Mouse (Mus musculus) layer of hippocampus, adult 9-11 months (tissue): ENCODE data around the gene Fezf2.

Experiments
- DNase-seq: peaks from one replicate; pipeline ENCODE4 v3.0.0; 2022

The Fezf2 gene

GRCm38 (mm10) chr14:12348089-12348488 lies at the start of gene Fezf2:
TSS of gene Fezf2 (minus strand) at chr14:12348189.
- DNase-seq = no peak

GRCm38 (mm10) chr14:12397561-12397960 lies 49.6 kb upstream of the Fezf2 start:
- no peak for DNase-seq

- no peak for DNase-seq
These were observed 46.3 kb upstream of the Fezf2 start for GRCm38 (mm10) chr14:12394318-12394717.

DNA sequence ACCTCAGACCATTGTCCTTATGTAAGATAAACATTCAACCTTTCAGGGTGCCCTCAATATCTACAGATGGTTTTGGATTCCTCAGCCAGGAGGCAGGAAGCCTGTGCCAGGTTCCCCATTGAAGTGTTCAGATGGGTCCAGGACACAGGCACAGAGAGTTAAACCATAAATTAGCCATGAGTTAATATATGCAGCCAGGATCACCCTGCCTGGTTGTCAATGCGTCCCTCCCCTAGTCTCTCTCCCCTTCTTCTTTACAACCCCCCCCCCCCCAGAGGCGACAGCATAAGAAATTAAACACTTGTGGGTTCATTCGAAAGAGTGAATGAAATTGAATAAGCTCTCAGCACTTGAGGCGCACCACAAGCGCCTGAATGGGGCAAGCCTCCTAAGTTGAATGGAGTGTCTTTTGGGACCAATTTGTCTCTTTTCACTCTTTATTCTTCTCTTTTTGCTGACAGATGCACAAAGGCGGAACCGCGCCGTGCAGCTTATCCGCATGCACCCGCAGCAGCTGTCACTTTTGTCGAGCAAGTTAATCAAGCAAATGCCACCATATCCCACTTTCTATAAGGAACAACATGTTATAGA lies 45.4 kb upstream of the Fezf2 start:
- peak; percentile 66 for DNase-seq

DNA sequence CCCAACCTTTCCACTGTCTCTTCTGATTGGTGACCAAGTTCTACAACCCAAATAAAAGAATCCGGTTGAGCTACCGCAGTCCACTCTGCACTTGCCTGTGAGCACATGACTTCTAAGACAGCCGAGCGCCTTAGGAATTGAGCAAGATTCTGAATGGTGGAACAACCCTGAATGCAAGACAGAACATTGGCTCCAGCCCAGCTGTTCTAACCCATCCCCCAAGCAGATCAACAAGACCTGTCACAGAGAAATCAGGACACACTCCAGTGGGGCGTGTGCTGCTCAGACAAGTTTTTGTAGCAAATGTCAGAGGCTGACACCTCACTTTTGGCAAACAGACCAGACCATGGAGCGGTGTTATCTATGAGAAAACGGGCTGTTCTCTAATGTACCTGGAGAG lies 43.2 kb upstream of the Fezf2 start:
- DNase-seq = no peak

GRCm38 (mm10) chr14:12388806-12389436 lies 40.9 kb upstream of the Fezf2 start:
- DNase-seq = no peak

- DNase-seq = no peak
These were observed 40.3 kb upstream of the Fezf2 start for GRCm38 (mm10) chr14:12388192-12388795.

GRCm38 (mm10) chr14:12387176-12387575 lies 39.2 kb upstream of the Fezf2 start:
- no peak for DNase-seq

GRCm38 (mm10) chr14:12377883-12378282 lies 29.9 kb upstream of the Fezf2 start:
- no peak for DNase-seq

DNA sequence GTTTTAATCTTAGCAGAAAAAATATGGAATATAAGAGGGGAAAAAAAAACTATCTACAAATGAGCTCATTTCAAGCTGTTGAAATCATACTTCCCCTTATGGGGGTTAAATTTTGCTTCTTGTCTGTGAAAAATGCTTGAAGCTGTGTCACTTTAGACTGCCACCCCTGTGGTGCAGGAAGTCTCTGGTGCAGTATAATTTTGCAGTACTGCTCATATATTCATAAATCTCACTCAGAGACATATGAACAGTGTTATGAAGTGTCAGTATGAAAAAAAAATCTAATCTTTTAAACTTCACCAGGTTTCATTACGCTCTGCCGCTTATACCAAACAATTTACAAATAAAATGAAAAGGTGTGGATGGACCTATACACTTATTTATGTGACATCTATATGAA lies 29.3 kb upstream of the Fezf2 start:
- no peak for DNase-seq

DNA sequence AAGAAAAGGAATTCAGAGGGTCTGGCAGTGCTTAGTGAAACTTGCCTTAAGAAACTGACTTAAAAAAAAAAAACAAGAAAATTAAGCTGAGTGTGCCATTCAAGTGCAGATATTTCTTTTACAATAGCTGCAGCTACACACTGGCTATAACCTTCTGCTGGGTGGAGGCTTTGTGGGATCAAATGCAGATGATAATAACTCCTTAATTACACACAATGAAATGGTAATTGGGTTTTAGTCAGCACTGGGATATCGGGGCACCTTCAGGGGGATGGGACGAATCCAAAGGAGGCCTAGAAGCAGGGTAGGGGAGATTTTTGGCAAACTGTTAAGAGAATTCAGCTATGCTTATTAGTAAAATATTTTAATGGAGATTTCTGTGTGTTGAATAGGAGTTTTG lies 27.5 kb upstream of the Fezf2 start:
- no peak for DNase-seq

GRCm38 (mm10) chr14:12350271-12350916 lies 2.4 kb upstream of the Fezf2 start:
- no peak for DNase-seq

DNA sequence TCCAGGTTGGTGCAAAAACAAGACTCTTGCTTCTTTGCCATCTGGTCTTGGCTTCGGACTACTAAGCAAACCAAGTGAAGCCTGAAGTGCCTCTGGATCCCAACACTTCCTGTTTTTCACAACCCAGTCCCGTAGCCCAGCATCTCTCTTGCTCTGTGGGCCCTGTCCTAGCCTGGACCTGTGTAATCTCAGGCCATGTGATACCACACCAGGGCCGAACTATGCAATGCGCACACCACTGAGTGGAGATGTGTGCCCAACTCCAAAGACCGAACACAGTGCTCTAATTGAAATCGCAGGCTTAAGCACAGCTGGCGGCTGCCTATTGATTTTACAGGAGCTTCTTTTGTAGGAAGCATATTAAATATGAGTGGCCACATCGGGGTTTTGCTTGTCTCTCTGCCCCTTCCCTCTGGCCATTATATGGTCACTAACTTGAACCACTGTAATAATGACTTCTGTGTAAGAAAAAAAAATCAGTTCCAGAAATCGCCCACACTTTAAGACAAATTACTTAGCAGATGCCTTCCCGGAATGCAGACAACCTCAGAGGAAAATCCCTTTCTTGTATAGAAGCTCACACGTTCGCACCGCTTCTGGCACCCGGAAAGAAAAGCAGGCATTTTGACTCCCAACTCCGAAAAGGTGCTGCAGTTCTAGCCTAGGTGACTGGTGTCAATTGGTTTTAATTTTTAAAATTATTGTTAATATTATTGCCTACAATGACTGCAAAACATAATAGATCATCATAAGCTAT lies 1.5 kb upstream of the Fezf2 start:
- DNase-seq = no peak

DNA sequence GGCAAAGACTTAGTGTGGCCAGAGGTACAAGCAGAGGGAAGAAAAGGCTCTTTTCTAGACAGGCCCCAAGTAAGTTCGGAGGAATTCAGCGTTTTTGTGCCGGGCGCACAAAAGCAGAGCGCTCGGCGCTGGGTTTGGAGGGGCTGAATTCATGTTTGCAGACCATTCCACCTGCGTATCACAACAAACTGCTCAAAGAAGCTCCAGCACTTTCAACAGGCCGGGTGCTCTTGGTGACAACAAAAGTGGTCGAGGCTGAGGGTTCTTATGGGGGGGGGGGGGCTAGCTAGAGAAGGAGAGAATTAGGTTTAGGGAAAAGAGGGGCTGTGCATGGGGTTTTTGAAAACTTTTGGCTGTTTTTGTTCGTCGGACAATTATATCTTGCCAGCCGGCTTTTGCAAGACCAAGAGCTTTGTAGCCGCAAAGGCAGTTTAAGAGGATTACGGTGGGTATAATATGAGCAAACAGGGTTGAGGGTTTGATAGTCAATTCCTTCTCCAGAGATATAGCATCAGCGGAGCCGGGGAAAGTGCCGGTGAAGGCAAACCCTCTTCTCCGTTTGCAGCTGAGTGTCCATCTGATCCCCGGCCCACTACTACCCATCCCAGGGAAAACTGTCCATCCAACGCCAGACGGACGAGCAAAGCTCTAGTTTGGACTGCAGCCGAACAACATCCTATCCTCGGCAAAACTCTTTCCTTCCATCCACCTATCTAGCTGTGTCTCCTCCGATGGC lies 956 bp downstream of the Fezf2 start:
- DNase-seq = no peak

DNA sequence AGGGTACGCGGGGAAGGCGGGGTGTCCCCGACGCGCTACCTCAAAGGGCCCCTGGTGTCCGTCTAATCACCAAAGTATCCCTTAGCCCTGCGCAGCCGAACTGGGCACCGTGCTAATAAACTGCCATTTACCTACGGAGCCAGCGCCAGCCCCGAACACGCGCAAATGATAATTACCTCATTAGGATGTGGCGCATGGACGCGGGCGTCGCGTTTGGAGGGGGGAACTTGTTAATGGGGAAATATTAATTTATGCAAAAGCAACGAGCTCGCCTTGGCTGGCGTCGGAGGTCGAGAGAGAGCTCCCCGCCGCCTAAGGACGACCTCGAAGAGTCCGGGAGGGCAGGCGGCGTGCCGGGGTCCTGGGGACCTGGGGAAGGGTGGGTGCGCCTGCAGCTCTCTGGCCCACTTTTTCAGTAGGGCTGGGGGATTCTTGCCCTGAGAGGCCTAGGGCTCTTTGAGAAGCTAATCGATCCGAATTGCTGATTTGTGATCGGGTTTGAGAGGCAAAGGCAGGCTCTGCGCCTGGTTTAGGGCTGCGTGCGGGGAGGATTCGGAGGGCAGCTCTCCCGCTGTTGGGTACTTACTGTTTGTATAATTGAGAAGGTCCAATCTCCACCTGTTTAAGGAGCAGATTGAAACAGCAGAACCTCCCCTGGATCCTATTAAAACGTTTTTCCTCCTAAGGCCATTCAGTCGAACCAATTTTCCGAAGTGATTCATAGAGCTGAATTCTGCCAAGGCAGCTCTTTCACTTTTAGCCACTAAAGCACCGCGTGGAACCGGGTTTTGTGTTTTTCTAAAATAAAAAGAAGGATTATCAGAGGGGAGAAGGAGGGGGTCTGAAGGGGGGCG lies 1.8 kb downstream of the Fezf2 start:
- no peak for DNase-seq

DNA sequence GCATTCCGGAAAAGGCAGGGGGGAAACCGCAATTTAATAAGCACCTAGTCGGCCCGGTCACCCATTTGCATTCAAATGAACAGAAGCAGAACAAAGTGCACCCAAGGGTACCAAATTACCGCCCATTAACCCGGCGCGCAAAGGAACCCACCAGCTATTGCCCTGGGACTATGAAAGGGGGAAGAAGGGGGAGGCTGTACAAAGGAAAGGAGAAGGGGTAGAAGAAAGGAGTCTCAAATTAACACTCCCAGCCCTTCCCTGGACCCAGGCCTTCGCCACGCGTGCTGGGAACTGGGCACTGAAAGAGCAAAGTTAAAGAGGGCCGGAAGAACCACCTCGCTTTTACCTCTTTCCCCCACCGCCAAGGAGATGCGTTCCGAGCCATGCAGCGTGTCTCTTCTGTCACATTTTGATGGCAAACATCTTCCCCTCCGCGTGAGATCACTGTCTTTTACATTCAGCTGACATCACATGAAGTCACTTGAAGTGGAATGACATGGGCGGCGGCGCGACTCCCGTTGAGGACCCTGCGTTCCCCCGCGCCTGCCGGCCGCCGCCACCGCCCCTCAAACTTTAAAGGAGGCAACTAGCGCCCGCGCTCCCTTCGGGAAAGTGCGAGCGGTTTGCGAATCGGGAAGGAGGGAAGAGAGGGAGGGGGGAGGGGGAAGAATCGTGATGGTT lies 2.6 kb downstream of the Fezf2 start:
- no peak for DNase-seq

DNA sequence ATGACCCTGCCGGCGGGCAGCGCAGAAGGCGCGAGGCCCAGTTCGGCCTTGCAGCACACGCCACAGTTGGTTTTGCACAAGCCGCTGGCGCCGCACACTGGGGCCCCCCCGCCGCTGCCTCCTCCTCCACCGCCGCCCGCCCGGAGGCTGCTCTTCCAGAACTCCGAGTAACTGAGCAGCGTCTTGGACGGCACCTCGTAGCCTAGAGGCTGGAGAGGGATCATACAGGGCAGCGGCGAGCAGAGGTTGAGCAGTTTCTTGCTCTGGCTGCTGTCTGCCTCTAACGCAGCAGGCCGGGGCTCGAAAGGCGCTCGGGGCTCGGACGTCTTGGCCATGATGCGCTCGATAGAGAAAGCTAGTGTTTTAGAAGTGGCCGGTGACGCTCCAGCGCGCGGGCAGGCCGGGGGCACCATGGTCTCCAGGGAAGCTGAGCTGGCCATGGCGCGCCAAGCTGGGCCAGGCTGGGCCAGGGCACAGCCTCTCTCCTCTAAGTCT lies 3.2 kb downstream of the Fezf2 start:
- DNase-seq = no peak

DNA sequence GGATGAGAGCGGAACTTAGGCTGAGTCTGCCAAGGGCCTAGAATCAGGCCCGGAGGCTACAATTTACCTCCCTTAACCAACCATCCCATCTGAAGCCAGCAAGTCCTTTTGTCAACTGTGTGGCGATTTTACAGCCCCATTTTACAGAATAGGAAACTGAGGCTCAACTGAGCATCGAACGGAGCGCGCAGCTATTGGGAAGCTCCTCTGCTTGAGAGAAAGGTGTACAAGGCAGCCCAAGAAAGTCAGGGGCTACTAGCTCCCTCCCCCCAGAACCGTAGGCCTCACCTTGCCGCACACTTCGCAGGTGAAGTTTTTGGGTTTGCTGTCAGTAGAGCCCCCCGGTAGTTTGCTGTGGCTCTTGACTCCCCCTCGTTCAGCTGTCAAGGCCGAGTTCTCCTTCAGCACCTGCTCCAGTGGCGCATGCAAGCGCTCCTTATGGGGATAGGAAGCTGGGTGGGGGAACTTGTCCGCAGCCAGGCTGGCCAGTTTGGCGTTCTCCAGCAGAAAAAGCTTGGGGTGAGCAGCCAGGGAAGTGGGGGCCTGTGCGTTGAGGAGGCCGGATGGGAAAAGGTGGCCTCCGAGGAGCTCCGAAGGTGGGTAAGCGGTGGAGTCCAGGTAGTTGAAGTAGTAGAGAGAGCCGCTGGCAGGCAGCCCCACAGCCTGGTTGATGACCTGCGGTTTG lies 3.8 kb downstream of the Fezf2 start:
- DNase-seq = no peak

- peak; percentile 13 for DNase-seq
These were observed 4.5 kb downstream of the Fezf2 start for GRCm38 (mm10) chr14:12343451-12343941.
